Mouse (Mus musculus) spleen, adult 2 months (tissue): ENCODE data around the gene E2f3.

Source experiments
- CTCF ChIP-seq: fragments of 200-500 bp; IDR thresholded peaks from 2 replicates; pipeline ENCODE4 v1.5.1; 2011; ENCODE audit warnings: mild to moderate bottlenecking, inconsistent platforms; ENCODE audit not compliant: insufficient read depth, insufficient read length, insufficient replicate concordance; ENCODE audit errors: extremely low read depth
- POLR2A ChIP-seq: fragments of 200-500 bp; IDR thresholded peaks from 2 replicates; pipeline ENCODE4 v1.6.1; 2011; ENCODE audit warnings: low read depth, low read length, inconsistent platforms

DNA sequence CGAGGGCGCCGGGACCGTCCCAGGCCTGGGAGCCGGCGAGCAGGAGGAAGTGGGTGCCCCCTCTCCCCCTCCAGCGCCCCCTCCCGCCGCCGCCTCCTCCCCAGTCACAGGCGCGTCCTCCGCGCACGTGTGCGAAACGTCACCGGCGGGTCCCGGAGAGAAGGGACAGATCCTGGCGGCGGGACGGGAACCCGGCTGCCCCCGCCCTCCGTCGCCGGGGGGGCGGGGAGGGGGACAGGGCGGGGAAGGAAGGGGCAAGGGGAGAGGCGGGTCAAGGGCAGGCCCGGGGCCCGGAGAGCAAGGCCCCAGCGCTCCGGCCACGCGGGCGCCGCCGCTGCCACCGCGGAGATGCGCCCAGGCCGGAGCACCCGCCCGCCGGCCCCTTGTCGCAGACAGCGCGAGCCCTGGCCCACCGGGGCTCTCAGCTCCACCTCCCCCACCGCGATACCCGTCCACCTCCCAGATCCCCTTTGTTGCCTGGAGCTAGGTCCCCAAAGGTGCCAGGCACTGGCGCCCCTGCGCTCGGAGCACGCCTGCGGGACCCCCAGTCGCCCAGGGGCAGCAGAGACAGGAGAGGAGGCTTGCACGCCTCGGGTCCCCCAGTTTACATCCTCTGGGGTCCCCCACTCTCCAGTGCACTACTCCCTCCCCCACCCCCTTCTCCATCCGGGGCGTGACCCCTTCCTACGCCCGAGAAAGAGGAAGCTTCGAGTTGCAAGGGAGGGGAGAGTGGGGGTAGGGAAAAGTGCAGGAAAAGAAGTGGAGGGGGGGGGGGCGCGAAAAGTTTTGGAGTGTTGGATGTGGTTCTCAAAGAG is 1.4 kb downstream of the E2f3 start:
- TF ChIP-seq POLR2A (no peak), CTCF (no peak)
